Mouse (Mus musculus): Measurements from ENCODE around the gene Park7. TPM values are rescaled to one million over a fixed set of nuclear protein-coding genes. Genes with fewer than 3 reads are reported as not detected.

Park7 gene
- total RNA-seq, 2 experiments from 2014 or later, result 247 to 274 TPM

DNA sequence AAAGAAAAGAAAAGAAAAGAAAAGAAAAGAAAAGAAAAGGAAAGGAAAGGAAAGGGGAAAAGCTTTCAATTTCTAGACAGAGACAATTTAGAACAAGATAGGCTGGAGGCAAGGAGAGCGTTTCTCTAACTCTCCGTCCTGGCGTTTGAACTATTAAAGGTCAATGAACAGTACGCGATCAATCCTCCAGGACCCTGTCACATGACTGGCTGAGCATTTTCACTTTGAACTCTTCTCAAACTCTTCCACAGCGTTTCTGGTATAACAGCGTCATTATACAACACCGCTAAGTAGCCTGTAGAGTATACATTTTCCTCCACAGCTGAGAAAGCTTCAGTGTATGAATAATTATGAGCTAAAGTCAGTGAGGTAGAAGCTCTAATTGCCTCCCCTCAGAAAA is 62.2 kb downstream of the Park7 start:
- DNase-seq (ENCODE audit: low spot score in 2 of 2), result no peak

DNA sequence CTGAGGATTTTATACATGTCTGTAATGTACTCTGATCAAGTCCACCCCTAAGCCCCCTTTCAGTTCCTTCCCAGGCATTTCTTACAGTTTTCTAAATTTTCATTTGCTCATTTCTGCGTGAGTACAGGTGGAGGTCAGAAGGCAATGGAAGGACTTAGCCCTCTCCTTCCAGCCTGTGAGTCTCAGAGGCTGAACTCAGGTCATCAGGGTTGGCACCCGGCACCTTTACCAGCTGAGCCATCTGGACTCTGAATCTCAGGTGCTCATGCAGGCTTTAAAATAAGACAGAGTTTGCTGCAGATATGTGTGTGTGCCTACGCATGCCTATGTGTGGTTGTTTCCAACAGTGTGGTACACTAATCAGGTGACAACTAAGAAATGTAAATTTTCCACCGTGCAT is 63.3 kb downstream of the Park7 start:
- no peak for DNase-seq (ENCODE audit: low spot score in 2 of 2)

DNA sequence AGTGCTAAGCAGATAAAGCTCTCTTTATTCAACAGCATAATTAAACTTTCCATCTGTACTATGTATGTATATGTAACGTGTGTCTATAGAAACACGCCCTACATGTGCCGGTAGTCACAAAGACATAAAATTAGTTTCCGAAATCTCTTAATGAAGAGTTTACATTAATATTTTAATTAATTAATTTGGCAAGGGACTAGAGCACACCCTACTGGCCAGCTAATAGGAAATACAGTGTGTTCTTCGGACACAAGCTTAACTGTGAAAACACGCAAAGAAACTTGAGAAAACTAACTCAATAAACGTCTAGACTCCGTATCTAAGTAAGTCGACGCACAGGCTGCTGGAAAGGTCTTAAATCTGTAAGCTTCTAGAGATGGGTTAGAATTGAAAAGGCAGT is 64.3 kb downstream of the Park7 start:
- DNase-seq (ENCODE audit: low spot score in 2 of 2), result no peak

Other genes starting within 250 kb of the Park7 start
- gene Errfi1, start 60.5 kb downstream of the Park7 start, total RNA-seq (2021), result 10 to 100 TPM; 18.8 to 22.8 TPM
- under 1 TPM; 0.17 to 0.57 TPM for gene Tnfrsf9, start 125 bp upstream of the Park7 start, total RNA-seq (2021)
- not detected for gene Uts2, start 82.7 kb upstream of the Park7 start, total RNA-seq (2021)
- 10 to 100 TPM; 10.5 to 15.4 TPM for gene Per3, start 130.2 kb upstream of the Park7 start, total RNA-seq (2021)
- gene Vamp3, start 143.5 kb upstream of the Park7 start, total RNA-seq (2021), result 10 to 100 TPM; 78.8 to 79.1 TPM
- gene Gm13090, start 175.1 kb upstream of the Park7 start, total RNA-seq (2021), result not detected

All from gastrocnemius, postnatal 4 days (tissue).